Mouse (Mus musculus) layer of hippocampus, postnatal 25 days (tissue): ENCODE results near the gene Prmt8. TPM values are rescaled to one million over a fixed set of nuclear protein-coding genes. Genes with fewer than 3 reads are reported as not detected.

Source experiments
- DNase-seq, 2 experiments: peaks; one replicate each; pipeline ENCODE4 v3.0.0; 2022; ENCODE audit warnings: mixed read lengths in 2 of 2, low spot score in 1 of 2; ENCODE audit errors: extremely low spot score in 1 of 2
- total RNA-seq, 2 experiments: library from RNA; stranded (reverse); gene quantifications; 2 replicates each; pipeline ENCODE4 v1.2.3; 2021

The Prmt8 gene
- 10 to 100 TPM; 66.7 to 71.6 TPM for total RNA-seq

DNA sequence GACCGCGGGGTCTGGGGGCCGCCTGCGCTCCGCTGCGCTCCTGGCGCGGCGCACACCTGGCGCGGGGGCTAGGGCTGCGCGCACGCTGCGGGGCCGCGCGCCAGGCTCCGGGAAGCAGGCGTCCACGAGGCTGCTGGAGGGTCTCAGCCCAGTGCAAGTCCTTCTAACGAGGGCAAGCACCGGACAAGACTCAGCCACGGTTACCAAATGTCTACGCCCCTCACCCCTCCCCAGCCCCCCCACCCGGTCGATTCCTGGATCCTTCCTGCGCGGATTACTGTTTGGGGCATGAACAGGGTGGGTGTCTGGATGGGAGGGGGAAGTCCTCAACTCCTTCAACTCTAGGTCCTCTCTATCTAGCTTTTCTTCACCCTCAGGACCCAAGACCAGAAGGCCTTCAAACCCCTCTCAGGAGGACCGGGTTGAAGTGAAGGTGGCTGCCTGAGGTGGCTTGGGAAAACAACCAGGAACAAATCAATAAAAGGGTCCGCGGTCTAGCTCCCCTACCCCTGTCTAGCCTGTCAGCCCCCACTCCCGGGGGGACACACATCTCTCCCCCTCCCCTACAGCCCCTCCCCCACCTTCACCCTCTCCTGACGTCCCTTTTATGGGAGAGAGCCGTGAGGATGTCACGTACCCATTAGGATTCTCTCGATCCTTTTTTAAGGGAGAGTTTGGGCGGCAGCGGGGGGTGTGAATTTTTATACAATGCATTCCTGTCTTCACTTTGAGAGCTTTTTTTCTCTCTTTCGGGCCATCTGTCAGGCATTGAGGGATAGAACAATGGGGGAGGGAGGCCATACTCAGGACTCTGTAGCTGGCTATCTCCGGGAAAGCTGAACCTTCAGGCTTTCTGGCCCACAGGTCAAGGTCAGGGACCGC, at the start of gene Prmt8:
TSS of gene Prmt8 (minus strand) at position 198 of the 882 bp plus-strand sequence.
- peak; percentile 27 to 37 for DNase-seq

DNA sequence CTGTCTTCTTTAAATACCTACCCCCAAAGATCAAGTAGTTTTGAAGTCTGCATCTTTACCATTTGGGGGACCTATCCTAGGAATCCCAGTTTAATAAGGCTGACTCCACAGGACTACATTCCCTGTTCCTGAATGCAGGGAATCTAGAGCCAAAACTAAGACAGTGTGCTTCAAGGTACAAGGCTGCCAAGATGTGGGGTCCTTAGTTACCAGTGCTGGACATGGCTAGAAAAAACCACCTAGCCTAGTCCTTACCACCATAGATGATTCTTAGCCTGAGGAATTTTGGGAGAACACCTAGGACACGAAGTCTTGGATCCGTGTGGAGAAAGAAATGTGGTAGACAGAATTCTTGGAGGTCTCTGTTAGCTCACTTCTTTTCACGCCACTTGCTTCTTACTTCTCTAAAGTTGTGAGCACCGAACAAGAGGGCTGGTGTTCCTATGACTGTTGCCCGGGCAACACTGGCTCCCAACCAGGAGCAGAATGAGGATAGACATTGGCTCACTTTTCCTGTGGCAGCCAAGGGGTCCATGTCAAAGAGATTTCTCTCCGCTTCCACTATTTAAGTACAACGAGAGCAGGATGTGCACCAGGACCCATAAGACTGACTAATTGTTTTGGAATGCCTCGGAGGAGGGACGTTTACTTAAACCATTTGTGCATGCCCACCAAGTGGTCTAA, 33.9 kb upstream of the Prmt8 start:
- peak in 1 of 2 experiments; percentile 16 for DNase-seq

DNA sequence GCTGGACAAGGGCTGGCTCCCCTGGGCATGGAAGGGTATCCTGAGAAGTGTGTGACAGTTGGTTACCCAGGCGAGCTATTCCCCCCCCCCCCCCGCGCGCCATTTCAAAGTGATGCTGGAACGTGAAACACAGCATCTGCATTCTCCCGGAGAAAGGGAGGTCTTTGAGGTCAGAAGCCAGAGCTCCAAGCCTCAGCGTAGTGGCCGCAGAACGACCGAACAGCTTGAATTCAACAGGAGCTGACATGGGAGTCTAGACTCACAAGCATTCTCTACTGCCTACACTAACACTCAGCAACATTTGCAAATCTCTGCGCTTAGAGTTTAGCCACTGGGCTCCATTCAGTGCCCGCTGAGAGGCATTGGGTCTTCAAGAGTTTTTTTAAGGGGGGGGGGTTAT, 32.9 kb upstream of the Prmt8 start:
- DNase-seq: no peak

DNA sequence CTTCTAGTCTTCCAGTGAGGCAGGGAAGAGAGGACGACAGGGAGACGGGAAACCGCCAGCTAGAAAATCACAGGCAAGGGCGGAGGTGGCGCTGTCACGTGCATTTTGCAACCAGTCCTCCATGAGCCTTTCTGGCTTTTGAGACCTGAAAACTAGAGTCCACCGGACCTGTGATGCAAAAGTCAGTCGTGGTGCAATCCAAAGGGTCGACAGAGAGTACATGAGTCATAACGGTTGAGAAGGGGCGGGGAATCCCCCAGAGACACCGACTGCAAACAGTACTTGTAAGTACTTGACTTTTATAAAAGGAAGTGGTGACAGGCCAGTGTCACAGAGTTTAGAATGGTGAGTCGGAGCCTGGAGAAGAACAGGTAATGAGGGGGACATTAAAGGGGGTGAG, 20.8 kb upstream of the Prmt8 start:
- DNase-seq: no peak

DNA sequence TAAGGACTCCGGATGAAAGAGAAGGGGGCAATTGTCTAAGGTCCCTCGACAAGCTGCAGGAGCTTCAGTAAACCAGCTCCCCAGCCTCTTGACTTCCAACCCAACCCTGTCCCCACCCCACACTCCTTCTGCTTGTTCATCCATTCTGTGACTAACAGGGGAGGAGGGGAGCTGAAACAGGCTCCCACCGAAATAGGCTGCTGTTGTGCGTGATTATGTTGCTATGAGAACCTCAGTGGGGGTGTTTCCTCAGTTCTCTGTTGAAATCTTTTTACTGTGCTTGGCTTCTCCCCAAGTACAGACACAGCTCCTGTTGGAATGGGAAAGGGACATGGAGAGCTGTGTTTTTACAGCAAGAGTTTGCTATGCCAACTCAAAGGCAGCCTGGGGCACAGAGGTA, 1.5 kb upstream of the Prmt8 start:
- DNase-seq: peak in 1 of 2 experiments; percentile 16

DNA sequence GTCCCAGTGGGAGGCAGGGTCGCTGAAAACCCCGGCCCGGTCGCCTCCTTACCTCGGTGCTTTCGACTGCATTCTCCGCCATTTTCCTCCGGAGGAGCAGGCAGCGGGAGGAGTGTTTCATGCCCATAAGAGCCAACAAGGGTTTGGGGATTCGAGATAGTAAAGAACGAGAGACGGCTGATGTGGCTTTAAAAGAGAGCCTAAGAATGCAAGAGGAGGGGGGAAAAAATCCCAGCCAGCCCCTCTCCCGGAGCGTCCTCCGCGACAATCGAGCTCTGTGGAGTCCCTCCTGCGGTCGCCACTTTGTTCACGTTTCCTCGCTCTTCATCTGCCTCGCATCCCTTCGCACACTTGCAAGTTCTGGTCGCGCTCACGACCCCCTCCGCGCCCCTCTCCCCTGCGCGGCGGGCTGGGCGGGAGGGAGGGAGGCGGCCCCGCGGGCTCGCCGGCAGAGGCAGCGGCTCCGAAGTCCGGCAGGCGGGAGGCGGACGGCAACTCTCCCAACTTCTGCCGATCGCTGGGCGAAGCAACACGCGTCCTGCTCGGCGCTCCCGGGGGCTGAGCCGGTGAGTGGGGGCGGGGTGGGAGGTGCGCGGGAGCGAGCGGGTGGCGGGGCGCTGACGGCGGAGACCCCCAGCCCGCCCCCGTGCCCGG, 524 bp downstream of the Prmt8 start:
- peak in 1 of 2 experiments; percentile 47 for DNase-seq

DNA sequence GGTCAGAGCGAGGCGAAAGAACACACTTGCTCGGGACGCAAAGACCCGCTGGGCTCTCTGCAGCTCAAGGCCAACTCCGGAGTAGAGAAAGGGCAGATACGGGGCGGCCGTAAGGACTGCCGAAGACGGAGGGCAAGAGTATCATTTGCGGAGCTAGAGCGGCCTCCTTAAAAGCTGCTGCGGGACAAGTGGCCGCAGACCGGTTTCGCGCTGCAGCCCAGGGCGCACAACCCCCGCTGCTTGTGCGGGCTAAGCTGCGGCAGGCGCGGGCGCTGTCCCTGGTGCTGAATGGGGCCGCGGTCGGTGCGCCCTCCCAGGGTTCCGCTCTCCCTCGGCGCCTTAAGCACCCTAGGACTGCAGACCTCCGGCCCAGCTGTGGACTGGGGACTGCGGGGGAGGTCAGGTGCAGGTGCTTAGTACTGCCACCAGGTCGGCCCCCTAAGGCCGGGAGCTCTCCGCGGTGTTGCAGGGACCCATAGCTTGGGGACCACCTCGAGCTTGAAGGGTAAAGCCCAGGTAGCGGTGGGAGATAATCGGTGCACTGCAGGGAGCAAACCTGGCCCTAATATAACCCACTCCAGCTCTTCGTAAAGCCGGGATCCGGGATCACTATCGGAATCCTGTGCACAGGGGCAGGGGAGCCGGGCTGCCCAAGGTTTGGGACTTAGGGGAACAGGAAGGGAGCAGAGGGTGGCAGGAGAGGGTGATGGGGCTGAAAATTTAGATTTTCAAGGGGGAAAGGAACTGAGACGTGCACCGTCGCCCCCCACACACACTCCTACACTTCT, 1.4 kb downstream of the Prmt8 start:
- DNase-seq: peak; percentile 49 to 51

DNA sequence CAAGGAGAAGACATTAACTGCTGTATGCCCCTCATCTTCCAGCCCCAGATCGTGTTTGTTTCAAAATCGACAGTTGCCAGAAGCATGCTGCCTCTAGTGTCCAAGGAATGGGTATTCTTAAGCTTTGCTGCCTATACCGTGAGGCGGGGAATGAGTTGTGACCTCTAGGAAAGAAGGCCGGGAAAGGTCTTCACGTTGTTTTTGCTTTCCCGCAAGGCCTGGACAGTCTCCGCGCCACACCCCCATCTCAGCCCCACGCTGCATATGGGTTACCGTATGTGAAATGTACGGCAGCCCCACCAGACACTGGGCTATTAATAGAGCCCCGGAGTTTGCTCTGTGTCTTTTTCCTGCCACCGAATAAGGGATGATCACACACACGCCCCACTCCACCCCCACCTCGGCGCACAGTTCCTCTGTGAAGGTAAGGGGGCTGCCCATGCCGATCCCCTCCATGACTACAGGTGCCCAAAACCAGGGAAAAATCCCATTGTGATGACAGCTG, 2.0 kb downstream of the Prmt8 start:
- DNase-seq: peak; percentile 31 to 33

DNA sequence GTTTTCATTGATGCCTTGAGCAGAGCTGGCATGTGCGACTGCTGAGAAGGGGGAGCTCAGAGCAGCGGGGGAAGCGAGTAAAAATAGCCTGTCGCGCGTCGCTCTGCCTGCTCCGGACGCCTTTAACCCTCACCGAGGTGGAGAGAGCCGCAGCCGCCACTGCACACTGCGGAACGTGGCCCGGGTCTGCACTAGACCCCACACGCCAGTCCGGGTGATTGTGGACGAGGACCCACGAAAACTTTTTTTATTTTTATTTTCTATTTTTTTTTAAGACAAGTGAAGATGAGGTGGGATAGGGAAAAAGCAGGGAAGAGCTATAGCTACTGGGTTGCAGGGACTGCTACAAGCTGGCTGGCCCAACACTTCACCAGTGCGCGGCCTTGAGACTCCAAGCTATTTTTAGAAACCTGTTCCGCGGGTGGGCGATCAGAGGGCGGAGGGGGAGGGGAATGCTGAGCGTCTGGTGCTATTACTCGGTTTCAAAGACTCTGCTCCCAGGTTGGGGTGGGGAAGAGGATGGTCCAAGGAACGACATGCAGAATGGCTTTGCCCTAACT, 2.6 kb downstream of the Prmt8 start:
- DNase-seq: peak; percentile 22 to 25

DNA sequence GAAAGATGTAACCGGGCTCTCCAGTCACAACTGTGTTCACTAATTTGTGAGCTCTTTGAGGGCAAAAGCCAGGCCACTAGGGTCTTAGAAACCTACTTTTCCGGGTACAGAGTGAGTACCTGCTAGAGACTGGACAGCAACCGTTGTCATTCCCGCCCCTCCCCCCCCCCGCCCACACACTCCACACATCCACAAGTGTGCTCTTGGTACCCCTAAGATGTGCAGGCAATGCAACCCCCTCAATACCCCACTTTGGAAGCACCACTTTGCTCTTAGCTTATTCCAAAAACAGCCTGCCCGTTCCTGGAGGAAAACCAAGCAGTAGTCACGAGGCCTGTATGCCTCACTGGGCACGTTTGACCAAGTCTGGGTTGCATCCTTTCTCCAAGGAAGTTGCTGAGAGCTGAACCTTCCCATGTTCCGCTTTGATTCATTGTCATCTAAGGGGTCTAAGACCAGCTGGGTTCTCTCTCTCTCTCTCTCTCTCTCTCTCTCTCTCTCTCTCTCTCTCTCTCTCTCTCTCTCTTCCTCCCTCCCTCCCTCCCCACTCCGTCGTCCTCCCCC, 3.1 kb downstream of the Prmt8 start:
- peak; percentile 29 to 39 for DNase-seq

DNA sequence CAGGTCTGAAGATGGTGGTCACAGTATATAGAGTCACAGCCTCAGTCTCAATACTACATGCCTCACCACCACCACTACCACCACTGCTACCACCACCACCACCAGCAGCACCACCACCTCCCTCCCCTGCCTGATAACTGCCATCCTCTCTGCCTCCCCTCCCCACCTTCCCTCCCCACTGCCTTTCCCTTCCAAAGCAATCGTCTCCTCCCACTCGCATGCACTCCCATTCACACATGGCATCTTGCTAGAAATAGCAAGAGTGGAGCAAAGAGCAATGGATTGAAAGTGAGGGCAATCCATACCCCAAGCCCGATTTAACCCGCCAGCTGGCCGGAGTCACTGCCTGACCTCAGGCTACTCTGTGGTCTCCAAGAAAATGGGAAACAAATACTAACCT, 3.7 kb downstream of the Prmt8 start:
- DNase-seq: no peak

DNA sequence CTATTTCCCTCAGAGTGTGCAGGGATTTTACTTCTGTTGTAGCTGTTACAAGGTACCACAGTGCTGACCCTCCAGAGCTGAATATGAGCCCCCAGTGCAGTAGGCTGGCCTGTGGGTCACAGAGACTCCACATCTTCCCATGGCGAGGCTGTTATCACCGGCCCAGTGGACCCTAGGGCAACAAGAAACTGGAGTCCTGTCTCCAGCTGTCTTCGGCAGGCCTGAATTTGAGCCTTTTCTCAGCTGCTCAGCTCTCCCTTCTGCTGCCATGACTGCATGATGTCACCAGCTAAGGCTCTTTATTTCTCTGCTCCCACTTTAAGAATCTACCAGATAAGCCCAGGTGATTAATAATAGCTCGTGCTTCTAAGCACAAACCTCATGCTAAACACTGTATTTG, 11.0 kb downstream of the Prmt8 start:
- DNase-seq: no peak

DNA sequence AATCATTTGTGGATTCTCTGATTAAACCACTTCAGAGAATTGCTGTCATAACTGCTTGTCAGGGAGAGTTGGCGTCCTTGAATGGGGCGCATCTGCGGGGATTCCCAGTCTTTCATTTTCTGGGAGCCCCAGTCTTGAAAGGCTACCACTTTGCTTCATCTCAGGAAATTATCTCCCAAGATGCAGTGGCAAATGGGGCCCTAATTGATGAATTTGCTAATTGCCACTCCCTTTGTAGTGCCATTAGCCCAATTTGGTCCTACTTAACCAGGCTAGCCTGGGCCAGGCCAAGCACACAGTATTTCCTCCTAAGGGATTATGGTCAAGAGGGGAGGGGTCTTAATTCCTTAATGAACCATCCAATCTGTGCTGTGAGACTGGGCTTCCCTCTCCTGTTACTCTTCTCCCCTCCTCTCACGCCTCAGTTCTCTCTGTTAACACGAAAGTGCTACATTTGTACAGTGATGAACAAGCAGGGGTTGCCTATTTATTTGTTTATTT, 11.6 kb downstream of the Prmt8 start:
- DNase-seq: no peak

DNA sequence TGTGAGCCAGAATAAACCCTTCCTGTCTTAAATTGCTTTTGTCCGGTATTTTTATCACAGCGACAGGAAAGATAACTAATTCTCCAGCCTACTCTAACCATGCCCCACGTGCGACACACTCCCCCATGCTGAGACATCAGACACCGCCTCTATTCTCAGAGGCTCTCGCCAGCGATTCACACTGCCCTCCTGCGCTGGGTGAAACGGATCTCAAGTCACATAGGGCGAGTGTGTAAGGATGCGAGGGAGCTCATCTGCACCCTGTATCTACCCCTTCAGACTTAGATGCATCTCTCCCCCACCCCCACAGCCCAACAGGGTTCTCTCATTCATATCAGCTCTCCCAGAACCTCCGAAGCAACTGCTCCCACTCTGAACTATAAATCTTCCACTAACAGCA, 12.4 kb downstream of the Prmt8 start:
- no peak for DNase-seq

DNA sequence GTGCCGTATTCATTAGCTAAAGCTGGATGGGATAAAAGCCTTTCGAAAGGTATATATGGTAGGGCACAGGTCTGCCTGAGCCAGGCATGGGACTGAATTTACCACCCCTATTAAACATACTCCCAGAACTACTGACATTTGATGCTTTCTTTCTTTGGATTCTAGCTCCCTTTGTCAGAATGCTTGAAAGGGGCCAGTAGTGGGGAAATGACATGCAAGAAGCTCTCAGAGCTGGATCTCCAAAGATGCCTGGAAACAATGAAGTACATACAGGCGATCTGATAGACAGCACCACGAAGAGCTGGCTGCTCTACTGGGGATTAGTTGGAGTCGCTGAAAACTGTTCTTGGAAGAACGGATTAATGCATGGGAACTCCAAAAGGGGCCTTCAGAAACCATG, 16.0 kb downstream of the Prmt8 start:
- DNase-seq: no peak

DNA sequence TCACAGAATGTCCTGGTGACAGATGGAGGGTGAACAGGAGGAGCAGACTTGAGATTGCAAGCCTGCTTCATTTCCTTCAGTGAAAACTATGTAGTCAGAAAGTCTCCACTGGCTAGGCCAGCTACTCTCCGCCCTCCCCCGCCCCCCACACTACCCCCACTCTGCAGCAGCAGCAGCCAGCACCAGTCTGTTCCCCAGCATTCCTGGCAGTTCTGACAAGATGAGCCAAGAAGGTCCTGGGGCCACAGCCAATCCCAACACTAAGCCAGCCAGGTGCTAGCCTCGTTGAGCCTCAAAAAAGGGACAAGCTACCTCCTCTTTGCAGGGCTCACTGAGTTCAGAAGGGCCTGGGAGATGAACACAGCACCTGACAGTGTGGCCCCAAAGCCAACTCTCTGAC, 16.6 kb downstream of the Prmt8 start:
- DNase-seq: no peak

DNA sequence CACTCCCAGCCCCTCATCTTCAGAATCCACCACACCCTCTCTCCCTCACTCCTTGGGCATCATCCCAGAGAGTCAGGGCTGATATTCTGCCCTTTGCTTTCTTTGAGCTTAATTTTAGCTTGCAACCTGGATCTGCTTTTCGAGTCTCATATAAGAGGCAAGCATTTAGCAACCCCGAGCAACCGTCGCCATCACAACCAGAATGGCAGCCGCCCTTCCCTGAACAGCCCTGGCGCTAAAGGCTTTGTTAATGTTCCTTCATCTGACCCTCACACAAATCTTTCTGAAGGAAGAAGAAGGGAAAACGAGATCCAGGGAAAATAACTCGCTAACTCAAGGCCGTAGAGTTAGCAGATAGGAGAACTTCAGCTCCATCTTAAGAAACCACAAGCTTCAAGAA, 17.8 kb downstream of the Prmt8 start:
- no peak for DNase-seq

DNA sequence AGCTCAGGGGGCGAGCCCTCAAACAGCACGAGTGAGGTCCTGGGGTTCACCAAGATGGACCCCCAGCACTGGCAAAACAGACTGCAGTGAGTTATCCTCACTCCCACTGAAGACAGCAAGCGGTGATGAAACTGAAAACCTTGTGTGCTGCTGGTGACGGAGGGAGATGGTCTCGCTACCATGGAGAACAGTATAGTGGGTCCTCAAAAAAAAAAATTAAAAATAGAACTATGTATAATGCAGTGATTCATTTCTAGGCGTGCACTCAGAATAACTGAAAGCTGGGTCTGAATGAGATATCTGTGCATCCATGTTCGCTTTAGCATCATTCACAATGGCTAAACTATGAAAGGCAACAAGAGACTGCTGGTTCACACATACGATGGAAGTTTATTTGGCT, 20.5 kb downstream of the Prmt8 start:
- DNase-seq: no peak

DNA sequence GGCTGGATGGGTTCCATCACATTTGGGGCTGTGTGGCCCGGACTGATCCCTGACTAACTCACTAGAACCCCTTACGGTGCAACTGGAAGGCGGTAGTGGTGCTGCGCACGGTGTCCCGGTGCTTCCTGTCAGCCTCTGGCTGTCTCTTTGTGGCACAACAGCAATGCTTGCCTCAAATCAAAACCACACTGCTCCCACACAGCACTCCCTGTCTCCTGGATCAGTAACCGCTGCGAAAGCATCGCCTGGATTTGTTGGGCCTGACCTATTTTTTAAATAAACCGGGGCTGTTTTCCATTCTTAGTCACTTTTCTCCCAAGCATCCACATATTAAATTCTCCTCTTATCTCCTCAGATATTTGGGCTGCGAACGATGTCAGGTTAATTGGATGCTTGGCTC, 27.0 kb downstream of the Prmt8 start:
- no peak for DNase-seq
